Mouse (Mus musculus) brain, embryonic 14.5 days (tissue): ENCODE measurements around the gene Pepd. TPM values are rescaled to one million over a fixed set of nuclear protein-coding genes. Genes with fewer than 3 reads are reported as not detected.

ENCODE experiments used
- DNase-seq: peaks from one replicate; pipeline ENCODE4 v3.0.0-alpha.2; 2011; ENCODE audit warnings: low read depth
- CTCF ChIP-seq: fragments of 200-500 bp; IDR thresholded peaks from 2 replicates; pipeline ENCODE4 v1.5.1; 2012; ENCODE audit warnings: inconsistent platforms, mild to moderate bottlenecking, moderate library complexity, borderline replicate concordance; ENCODE audit not compliant: insufficient read depth, insufficient read length; ENCODE audit errors: extremely low read depth
- POLR2A ChIP-seq: fragments of 200-500 bp; IDR thresholded peaks from 2 replicates; pipeline ENCODE4 v1.6.1; 2012; ENCODE audit warnings: mild to moderate bottlenecking, inconsistent platforms, borderline replicate concordance; ENCODE audit not compliant: poor library complexity, insufficient read depth, insufficient read length, severe bottlenecking; ENCODE audit errors: extremely low read depth
- polyA plus RNA-seq: library from polyadenylated mRNA; depleted of rRNA; stranded (reverse); fragments of >200 nt; gene quantifications from 2 replicates; pipeline ENCODE4 v1.2.3, GENCODE M21; 2012

Pepd gene
- polyA plus RNA-seq, 1 experiment: 41.6 TPM

GRCm38 (mm10) chr7:35054286-35054685 is 142.1 kb downstream of the Pepd start:
- DNase-seq: no peak
- no peak for TF ChIP-seq POLR2A
- TF ChIP-seq CTCF: no peak

GRCm38 (mm10) chr7:35054977-35055618 is 142.9 kb downstream of the Pepd start:
- no peak for DNase-seq
- TF ChIP-seq CTCF (no peak), POLR2A (no peak)

- DNase-seq: peak; percentile 65
- no peak for TF ChIP-seq POLR2A
- TF ChIP-seq CTCF: no peak
Observed at GRCm38 (mm10) chr7:35055619-35056435, 143.6 kb downstream of the Pepd start.

DNA sequence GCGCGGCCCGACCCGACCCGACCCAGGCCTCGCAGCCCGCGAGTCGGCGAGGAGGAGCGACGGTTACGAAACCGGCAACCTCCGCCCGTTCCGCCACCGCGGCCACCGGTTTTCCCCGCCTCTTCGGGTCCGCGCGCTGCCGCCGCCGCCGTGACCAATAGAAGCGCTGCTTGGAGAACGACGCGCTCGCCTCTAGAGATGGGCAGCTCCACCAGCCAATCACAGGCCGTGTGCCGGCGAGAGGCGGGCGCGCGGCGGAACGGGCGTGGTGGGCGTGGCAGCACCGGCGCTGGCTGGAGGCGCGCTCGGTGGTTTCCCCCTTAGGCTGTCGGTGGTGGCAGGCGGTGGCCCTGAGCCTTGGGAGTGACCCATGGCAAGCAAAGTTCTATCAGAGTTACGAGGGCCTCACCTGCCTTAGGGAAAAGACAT is 144.3 kb downstream of the Pepd start, which contains the start of gene Cebpg:
Gene Cebpg, minus strand, starts transcription at position 138 of the 429 bp plus-strand sequence.
- DNase-seq: peak; percentile 97
- TF ChIP-seq CTCF (no peak), POLR2A (peak; percentile 77)

DNA sequence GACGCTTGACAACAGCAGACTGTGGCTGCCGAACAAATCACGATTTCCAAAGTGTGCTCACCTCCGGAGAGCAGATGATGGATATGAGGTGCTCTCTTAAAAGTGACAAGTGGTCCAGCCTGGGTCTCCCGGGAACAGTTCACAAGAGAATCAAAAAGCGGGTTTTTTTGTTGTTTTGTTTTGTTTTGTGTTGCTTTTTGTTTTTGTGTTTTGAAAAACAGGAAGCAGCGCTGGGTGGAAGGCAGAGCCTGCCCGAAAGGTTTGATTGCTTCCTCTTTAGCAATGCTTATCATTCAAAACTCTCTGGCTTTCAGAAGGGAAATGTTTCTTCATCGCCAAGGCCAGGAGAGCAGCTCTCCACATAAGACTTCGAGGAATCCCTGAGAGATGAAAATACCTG is 144.8 kb downstream of the Pepd start:
- TF ChIP-seq CTCF (no peak), POLR2A (no peak)

DNA sequence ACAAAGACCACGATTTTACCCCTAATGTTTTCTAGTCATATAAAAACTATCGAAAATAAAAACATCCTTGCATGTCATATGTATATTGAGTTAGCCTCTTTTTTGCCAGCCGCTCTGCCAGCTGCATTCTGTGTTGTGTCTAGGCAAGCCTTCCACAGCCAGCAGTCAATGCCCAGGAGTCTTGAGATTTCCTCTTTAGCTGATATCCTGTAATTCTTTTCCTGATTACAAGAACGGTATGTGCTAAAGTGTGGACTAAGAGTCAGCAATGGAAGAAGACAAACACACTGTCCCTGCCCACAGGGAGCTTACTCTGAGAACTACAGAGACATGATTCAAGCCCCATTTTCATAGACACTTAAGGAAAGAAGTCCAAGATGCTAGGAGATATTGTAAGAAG is 145.4 kb downstream of the Pepd start:
- DNase-seq: no peak
- TF ChIP-seq CTCF: no peak
- TF ChIP-seq POLR2A: no peak

More for the DNA sequence above, 144.8 kb downstream of the Pepd start:
- no peak for DNase-seq

GRCm38 (mm10) chr7:35058329-35058728 is 146.2 kb downstream of the Pepd start:
- no peak for DNase-seq
- no peak for TF ChIP-seq POLR2A
- TF ChIP-seq CTCF: no peak

GRCm38 (mm10) chr7:35059467-35059866 is 147.3 kb downstream of the Pepd start:
- no peak for DNase-seq
- TF ChIP-seq POLR2A (no peak), CTCF (peak; percentile 3; the same call in 1 of the 2 replicates)

DNA sequence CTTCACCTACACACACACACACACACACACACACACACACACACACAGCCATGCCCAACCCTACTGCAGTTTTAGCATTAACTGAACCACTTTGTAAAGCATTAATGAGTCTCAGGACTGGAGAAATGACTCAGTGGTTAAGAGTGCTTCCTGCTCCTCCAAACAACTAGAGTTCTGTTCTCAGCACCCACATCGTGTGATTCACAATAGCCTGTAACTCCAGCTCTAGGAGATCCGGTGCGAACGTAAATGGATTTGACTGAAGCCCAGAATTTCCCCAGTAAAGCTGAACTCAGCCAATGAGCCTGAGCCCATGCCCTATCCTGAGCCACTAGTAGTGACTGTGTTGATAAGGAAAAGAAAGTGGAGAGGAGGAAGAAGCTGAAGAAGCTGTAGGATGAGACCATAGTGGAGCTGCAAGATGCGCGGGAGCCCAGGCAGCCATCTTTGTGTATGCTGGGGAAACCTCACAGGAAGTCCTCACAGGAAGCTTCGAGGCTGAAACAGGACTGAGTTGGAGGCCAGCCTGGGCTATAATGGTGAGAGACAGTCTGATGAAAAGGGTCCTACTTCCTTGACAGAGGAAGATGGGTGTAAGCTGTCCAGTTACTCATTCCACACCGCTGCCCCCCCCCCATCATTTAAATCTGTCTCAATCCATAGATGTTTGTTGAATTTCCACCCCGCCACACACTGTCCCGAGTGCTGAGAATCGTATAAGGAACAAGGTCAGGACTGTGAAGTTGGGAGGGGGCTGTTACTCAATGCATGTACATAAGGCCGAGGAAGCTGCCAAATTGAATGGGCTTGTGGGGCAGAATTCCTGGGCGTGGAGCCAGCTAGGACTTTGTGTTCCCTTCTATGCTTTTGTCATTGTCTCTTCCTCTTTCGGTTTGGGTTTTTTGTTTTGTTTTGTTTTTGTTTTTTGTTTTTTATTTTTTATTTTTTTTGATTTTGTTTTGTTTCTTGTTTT is 152.4 kb downstream of the Pepd start:
- DNase-seq: peak; percentile 83
- TF ChIP-seq POLR2A: no peak
- no peak for TF ChIP-seq CTCF

DNA sequence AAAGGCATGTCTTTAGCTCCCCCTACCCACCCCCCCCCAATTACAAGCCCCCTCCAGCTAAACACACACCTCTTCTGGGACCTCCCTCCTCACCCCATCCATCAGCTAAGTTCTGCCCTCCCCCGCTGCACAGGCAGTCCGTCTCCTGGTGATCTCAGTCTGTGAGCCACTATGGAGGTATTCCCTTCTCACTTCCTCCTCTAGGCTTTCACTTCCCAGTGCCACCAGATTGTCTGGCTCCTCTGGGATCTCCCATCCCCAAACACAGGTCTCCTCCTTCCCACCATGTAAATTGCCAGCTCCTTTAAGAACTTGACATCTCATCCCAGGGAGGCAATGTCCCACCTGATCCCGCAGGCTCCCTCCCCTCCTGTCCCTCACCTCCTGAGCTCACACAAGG is 153.8 kb downstream of the Pepd start:
- no peak for DNase-seq
- TF ChIP-seq POLR2A (no peak), CTCF (no peak)

GRCm38 (mm10) chr7:35066640-35067212 is 154.5 kb downstream of the Pepd start:
- TF ChIP-seq POLR2A (no peak), CTCF (no peak)
- DNase-seq: no peak

DNA sequence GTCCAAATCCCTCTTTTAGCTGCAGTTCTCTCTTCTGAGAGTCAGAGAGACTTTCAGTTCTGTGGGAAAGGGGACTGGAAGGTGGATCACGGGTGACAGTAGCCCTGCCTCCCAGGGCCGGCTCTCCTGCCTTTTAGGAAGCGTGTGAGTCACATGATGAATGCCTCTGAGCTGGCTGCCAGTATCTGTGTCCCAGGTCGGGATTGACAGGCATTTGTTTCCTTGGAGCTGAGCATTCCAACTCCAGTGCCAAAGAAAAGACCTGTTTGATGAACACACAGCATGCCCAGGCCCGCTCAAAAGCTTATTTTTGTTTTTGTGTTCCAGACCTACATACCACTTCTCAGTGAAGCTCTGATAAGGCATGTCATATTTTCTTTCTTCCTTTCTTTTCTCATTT is 164.5 kb downstream of the Pepd start:
- TF ChIP-seq POLR2A (no peak), CTCF (no peak)
- DNase-seq: peak; percentile 47
